In genomic region chr7:44928570-44928969, GRCm38 (mm10) we compare ENCODE assay signal across 9 mouse cellular contexts. TPM values are rescaled to one million over a fixed set of nuclear protein-coding genes. Genes with fewer than 3 reads are reported as not detected.
DNase-seq lines count a peak whose midpoint lies in the region; ATAC-seq and TF ChIP-seq lines count a peak whose summit lies in the region.
"Had no signal": no experiment of that assay in that cellular context is flagged by ENCODE, and none has a peak within 500 bp of the region (broad histone marks: within the 10 kb centered on the region; RNA-seq: fewer than 3 reads in every experiment).

No protein-coding gene starts in this region.

- peaks cover 2% of the 10 kb centered on the region; the same call in 1 of the 2 replicates for H3K4me1 ChIP-seq in thymus, adult 2 months (replicated peaks; ENCODE audit: control insufficient read depth, insufficient read depth, low read length)
- peaks cover 28 to 32% of the 10 kb centered on the region in 2 experiments for H3K4me1 ChIP-seq in liver, embryonic 14.5 days (replicated peaks; ENCODE audit: control insufficient read depth in 2 of 2, insufficient read depth in 2 of 2, low read length in 1 of 2)

- peak; percentile 78 for TF ChIP-seq EP300 in liver, embryonic 14.5 days (IDR thresholded peaks at IDR 0.05; ENCODE audit: low read depth)

- H3K9ac ChIP-seq in liver, embryonic 14.5 days (replicated peaks), result peak overlapping the region; percentile 81

- no peaks in the 10 kb centered on the region for H3K9me3 ChIP-seq in liver, embryonic 14.5 days (ENCODE audit: control insufficient read depth, low read length)

- no peaks in the 10 kb centered on the region for H3K27me3 ChIP-seq in thymus, adult 2 months (ENCODE audit: control insufficient read depth, insufficient read depth, low read length)
- no peaks in the 10 kb centered on the region for H3K27me3 ChIP-seq in liver, embryonic 14.5 days (ENCODE audit: control insufficient read depth, insufficient read depth, low read length)

- H3K27ac ChIP-seq in thymus, adult 2 months (ENCODE audit: control insufficient read depth, insufficient read depth, low read length), result no peak overlapping the region
- peak overlapping the region; percentile 60 for H3K27ac ChIP-seq in liver, embryonic 14.5 days

- peak; percentile 36 for DNase-seq in cerebellum, adult 9-11 months
- DNase-seq in cerebellum, adult 11-12 months, result no peak
- no peak for DNase-seq in thymus, adult 2 months
- DNase-seq in thymus, postnatal 10 days (ENCODE audit: low spot score in 2 of 2), result no peak
- DNase-seq in liver, embryonic 14.5 days (ENCODE audit: low read depth in 3 of 3, low spot score in 3 of 3), result peak in 1 of 3 experiments; percentile 46
- no peak for DNase-seq in ovary, postnatal 36 days (ENCODE audit: low spot score)
- DNase-seq in layer of hippocampus, postnatal 36 days, result no peak

- H3K4me2 ChIP-seq in liver, embryonic 14.5 days (ENCODE audit: low read depth), result peak overlapping the region; percentile 90

- WGBS in thymus, adult 2 months, result 0% methylated on average over 1 of the region's 1 CpGs
- 4% methylated on average over 1 of the region's 1 CpGs for WGBS in liver, embryonic 14.5 days (ENCODE audit: insufficient replicate concordance)

- H3K36me3 ChIP-seq in thymus, adult 2 months (ENCODE audit: control insufficient read depth, insufficient read depth, low read length), result no peaks in the 10 kb centered on the region; the same call in 1 of the 2 replicates
- peaks cover 19% of the 10 kb centered on the region for H3K36me3 ChIP-seq in liver, embryonic 14.5 days (replicated peaks; ENCODE audit: control insufficient read depth, insufficient read depth, low read depth)

- peak; percentile 8; the same call in 1 of the 2 replicates for ATAC-seq in liver, embryonic 14.5 days (ENCODE audit: insufficient read depth)
- ATAC-seq in CD4-positive, CD25-positive, alpha-beta regulatory T cell, adult 4 months, result no peak

- no peak for TF ChIP-seq POLR2A in thymus, adult 2 months (IDR thresholded peaks at IDR 0.05; ENCODE audit: control insufficient read depth, extremely low read depth, insufficient read depth, low read length, poor library complexity)

- no peak for TF ChIP-seq CTCF in thymus, adult 2 months (IDR thresholded peaks at IDR 0.05; ENCODE audit: borderline replicate concordance, control insufficient read depth, extremely low read depth, insufficient read depth, low read length, poor library complexity)
- TF ChIP-seq CTCF in liver, embryonic 14.5 days (IDR thresholded peaks at IDR 0.05; ENCODE audit: low read depth), result no peak

- H3K4me3 ChIP-seq in thymus, adult 2 months (ENCODE audit: control insufficient read depth, insufficient read depth, low read length), result peak overlapping the region; percentile 97
- H3K4me3 ChIP-seq in liver, embryonic 14.5 days (ENCODE audit: insufficient read depth in 1 of 2, low read depth in 2 of 2, low read length in 2 of 2), result peak overlapping the region; percentile 74 to 84

RNA-seq across cellular contexts. Expression of gene Ap2a1, which starts 0.7 kb away (rescaled TPM):
- polyA plus RNA-seq in thymus, adult 2 months (2012; rRNA removed), result 133 and 147 TPM in 2 replicates
- 62.2 and 67.6 TPM in 2 replicates for polyA plus RNA-seq in liver, embryonic 14.5 days (2012; rRNA removed)
- 69.6 and 74.2 TPM in 2 replicates for polyA plus RNA-seq in liver, embryonic 14.5 days (2014; fragmentation: Nextera tagmentation; extraction: Ambion mirVana)
- 1 to 10 TPM; 6.2 to 7.4 TPM for polyA plus RNA-seq in CD4-positive, CD25-positive, alpha-beta regulatory T cell, adult 4 months (2017; shearing (Covaris generic))
- 100 to 1,000 TPM; 295 to 305 TPM for total RNA-seq in layer of hippocampus, postnatal 36 days (2021)

RNA-seq across cellular contexts. Expression of gene Tsks, which starts 14.4 kb away (rescaled TPM):
- 0.29 and 1.0 TPM in 2 replicates for polyA plus RNA-seq in thymus, adult 2 months (2012; rRNA removed)
- polyA plus RNA-seq in liver, embryonic 14.5 days (2012; rRNA removed), result 0.07 and 0.22 TPM in 2 replicates
- polyA plus RNA-seq in liver, embryonic 14.5 days (2014; fragmentation: Nextera tagmentation; extraction: Ambion mirVana), result 0.05 TPM in 1 of 2 replicates, not detected in the other
- not detected for polyA plus RNA-seq in CD4-positive, CD25-positive, alpha-beta regulatory T cell, adult 4 months (2017; shearing (Covaris generic))
- under 1 TPM; 0.87 to 0.88 TPM for total RNA-seq in layer of hippocampus, postnatal 36 days (2021)
- total RNA-seq: common myeloid progenitor, adult 5-6 weeks had no signal

RNA-seq across cellular contexts. Expression of gene Fuz, which starts 32.7 kb away (rescaled TPM):
- 60.9 and 73.3 TPM in 2 replicates for polyA plus RNA-seq in thymus, adult 2 months (2012; rRNA removed)
- 5.9 and 6.5 TPM in 2 replicates for polyA plus RNA-seq in liver, embryonic 14.5 days (2012; rRNA removed)
- polyA plus RNA-seq in liver, embryonic 14.5 days (2014; fragmentation: Nextera tagmentation; extraction: Ambion mirVana), result 5.0 and 5.5 TPM in 2 replicates
- polyA plus RNA-seq in CD4-positive, CD25-positive, alpha-beta regulatory T cell, adult 4 months (2017; shearing (Covaris generic)), result 10 to 100 TPM in 1 of 2 experiments, 1 to 10 TPM in 1; 9.2 to 17.5 TPM
- total RNA-seq in layer of hippocampus, postnatal 36 days (2021), result 10 to 100 TPM; 23.8 to 29.1 TPM

RNA-seq across cellular contexts. Expression of gene Med25, which starts 36.1 kb away (rescaled TPM):
- 220 and 266 TPM in 2 replicates for polyA plus RNA-seq in thymus, adult 2 months (2012; rRNA removed)
- polyA plus RNA-seq in liver, embryonic 14.5 days (2012; rRNA removed), result 29.3 and 35.1 TPM in 2 replicates
- 24.2 and 27.1 TPM in 2 replicates for polyA plus RNA-seq in liver, embryonic 14.5 days (2014; fragmentation: Nextera tagmentation; extraction: Ambion mirVana)
- polyA plus RNA-seq in CD4-positive, CD25-positive, alpha-beta regulatory T cell, adult 4 months (2017; shearing (Covaris generic)), result 10 to 100 TPM in 1 of 2 experiments, 1 to 10 TPM in 1; 9.1 to 10.9 TPM
- 100 to 1,000 TPM in 1 of 2 experiments, 10 to 100 TPM in 1; 97.2 to 113 TPM for total RNA-seq in layer of hippocampus, postnatal 36 days (2021)

RNA-seq across cellular contexts. Expression of gene Cpt1c, which starts 46.1 kb away (rescaled TPM):
- polyA plus RNA-seq in thymus, adult 2 months (2012; rRNA removed), result 4.4 and 6.8 TPM in 2 replicates
- 2.5 and 3.0 TPM in 2 replicates for polyA plus RNA-seq in liver, embryonic 14.5 days (2012; rRNA removed)
- polyA plus RNA-seq in liver, embryonic 14.5 days (2014; fragmentation: Nextera tagmentation; extraction: Ambion mirVana), result 0.80 and 1.3 TPM in 2 replicates
- under 1 TPM; 0.36 to 0.92 TPM for polyA plus RNA-seq in CD4-positive, CD25-positive, alpha-beta regulatory T cell, adult 4 months (2017; shearing (Covaris generic))
- 100 to 1,000 TPM; 131 to 137 TPM for total RNA-seq in layer of hippocampus, postnatal 36 days (2021)

Comparison
In these comparisons a context has a peak if more than half of its experiments do, and no peak if none do; other contexts are left out.
1. RNA of gene Ap2a1, which starts 0.7 kb away (polyA plus RNA-seq): 133 to 147 TPM in thymus, adult 2 months and 62.2 to 74.2 TPM in liver, embryonic 14.5 days; 6.2 to 7.4 TPM in CD4-positive, CD25-positive, alpha-beta regulatory T cell, adult 4 months; every median in the first group is over 4 times any median in the second.